Mouse (Mus musculus): ENCODE data around the gene Trim12a.
"Not testable (repeated sequence)": the region's sequence is repeated elsewhere in the genome, so short reads cannot be mapped to it uniquely, and the experiment has no call there.

The Trim12a gene

GRCm38 (mm10) chr7:104315369-104316080 is at the start of gene Trim12a:
TSS of gene Trim12a (minus strand) at chr7:104315466.
- DNase-seq: not testable (repeated sequence)

GRCm38 (mm10) chr7:104353600-104353967 is 38.3 kb upstream of the Trim12a start:
- DNase-seq: no peak

GRCm38 (mm10) chr7:104352717-104353599 is 37.7 kb upstream of the Trim12a start, which contains the start of gene Trim12c:
TSS of gene Trim12c (minus strand) at chr7:104353362.
- peak; percentile 67 to 79 for DNase-seq

DNA sequence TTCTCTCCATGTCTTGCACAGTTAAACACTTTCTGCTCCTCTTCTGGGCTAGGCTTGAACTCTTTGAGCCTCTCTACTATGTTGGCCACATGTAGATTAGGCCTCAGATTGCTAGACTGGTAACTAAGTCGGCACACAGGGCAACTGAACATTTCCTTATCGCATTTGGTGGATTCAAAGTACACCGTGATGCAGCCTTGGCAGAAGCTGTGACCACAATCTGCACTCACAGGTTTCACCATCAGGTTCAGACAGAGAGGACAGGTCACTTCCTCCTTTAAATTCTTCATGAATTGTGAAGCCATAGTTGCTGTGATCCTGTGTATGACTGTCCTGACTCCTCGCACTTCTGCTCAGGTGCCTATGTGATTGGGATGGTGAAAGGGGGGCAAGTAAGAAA is 32.8 kb upstream of the Trim12a start:
- not testable (repeated sequence) for DNase-seq

- not testable (repeated sequence) for DNase-seq
Observed at GRCm38 (mm10) chr7:104340744-104341143, 25.5 kb upstream of the Trim12a start.

DNA sequence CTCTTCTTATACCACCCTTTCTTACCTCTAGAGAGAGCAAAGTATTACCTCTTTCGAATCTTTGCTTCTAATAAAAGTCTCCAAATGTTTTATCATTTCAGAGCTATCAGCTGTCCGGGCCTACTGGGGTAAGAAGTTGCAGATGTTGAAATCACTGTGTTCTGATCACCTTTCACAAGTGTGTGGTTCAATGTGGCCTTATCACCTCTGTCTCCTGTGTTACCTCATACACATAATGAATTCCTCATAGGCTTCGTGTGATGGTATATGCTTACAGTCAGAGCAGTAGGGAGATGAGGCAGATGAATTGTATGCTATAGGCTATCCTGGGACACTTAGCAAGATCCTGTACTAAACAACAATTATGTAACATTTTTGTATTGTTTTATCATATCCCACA is 20.3 kb upstream of the Trim12a start:
- DNase-seq: not testable (repeated sequence)

GRCm38 (mm10) chr7:104329171-104329570 is 13.9 kb upstream of the Trim12a start, which contains the start of gene Trim34b:
TSS of gene Trim34b (plus strand) at chr7:104329471.
- DNase-seq: not testable (repeated sequence)

GRCm38 (mm10) chr7:104322028-104322427 is 6.8 kb upstream of the Trim12a start:
- DNase-seq: no peak

DNA sequence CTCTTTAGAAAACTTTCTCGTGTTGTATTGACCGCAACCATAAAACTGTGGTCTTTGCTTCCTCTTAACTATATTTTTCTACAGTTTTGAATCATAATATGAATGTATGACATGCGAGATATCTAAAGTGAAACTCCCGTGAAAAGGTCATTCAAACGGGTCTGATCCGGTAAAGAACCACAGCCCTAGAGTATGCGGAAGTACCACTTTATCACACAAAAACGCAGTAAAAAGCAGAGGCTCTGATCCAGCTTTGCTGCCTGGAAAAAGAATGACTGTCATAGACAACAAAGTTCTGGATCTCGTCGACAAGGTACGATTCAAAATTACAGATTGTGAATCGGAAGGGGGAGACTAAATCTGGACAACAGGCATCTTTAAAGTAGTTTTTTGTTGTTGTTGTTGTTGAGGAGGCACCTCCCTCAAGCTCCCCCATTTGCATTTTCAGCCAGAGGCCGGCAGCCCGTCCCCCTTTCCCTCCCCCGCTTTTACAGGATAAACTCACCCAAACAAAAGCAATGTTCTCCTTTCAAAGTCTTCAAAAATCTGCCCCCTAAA is 391 bp downstream of the Trim12a start:
- peak; percentile 17 to 19 for DNase-seq

DNA sequence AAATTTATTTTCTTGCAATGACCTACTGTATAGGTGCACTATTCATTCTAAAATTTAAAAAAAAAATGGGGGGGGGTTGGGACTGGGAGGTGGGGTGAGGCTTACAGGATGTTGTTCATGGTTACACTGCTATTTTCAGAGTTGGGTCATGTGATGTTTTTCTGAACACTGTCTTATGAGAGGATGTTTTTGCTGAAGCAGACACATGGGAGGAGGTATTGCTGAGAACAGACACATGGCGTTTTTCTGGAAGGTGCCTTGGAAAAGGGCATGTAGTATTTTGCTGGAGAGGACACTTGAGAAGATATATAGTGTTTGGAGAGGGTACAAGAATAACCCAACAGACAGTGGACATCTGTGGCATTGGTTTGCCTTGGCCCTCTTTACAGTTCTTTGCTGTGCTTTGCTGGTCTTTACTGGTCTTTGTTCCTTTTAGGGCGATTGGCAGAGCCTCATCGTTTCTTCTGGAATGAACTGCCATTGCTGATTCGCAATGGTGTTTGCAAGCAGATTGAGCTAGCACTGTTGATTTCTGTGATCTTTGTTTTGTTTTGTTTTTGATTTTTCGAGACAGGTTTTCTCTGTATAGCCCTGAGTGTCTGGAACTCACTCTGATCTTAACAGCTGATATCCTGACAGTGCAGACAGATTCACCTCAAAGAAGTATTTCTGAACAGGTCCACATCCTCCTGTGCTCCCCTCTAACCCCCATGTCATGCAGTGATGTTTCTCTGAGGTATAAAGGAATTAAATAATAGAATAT is 23.4 kb downstream of the Trim12a start:
- DNase-seq: no peak

DNA sequence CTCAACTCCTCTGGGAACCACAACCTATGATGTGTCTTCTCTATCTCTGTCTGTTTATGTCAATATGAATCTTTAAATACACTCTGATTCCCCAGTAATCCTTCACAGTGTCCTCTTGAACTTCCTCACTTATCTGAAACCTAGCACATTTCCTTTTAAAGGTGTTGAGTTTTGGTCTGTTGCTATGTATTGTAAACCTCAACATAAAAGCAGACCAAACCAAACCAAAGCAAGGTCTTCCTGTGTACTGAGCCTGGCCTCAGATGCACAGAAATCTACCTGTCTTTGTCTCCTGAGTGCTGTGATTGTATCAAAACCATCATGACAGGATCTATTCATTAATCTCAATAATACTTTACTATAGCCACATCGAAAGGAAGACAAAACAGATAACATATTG is 24.6 kb downstream of the Trim12a start:
- no peak for DNase-seq

DNA sequence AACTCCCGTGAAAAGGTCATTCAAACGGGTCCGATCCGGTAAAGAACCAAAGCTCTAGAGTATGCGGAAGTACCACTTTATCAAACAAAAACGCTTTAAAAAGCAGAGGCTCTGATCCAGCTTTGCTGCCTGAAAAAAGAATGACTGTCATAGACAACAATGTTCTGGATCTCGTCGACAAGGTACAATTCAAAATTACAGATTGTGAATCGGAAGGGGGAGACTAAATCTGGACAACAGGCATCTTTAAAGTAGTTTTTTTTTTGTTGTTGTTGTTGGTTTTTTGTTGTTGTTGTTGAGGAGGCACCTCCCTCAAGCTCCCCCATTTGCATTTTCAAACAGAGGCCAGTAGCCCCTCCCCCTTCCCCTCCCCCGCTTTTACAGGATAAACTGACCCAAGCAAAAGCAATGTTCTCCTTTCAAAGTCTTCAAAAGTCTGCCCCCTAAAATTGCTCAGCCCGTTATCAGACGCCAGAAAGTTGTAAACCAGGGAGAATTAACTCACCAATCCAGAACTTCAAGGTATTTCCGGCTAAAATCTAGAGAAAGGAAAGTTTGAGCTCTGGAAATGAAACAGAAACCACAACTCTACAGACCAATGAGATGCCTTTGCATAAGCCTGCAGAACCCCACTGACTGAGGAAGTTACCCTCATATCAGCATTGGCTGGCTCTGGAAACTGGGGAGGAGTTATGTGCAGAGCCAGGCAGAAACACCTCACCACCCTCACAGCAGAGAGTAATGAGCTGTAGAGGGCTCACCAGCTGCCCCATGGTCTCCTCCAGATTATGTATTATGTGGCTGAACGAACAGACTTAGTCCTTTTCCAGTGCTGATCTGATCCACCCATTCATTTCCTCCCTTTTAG is 27.5 kb downstream of the Trim12a start, which contains the start of gene Trim5:
Trim5 (minus strand) TSS at position 519 of the 868 bp plus-strand sequence.
- DNase-seq: peak in 1 of 2 experiments; percentile 19

GRCm38 (mm10) chr7:104279361-104279760 is 35.9 kb downstream of the Trim12a start:
- not testable (repeated sequence) for DNase-seq

DNA sequence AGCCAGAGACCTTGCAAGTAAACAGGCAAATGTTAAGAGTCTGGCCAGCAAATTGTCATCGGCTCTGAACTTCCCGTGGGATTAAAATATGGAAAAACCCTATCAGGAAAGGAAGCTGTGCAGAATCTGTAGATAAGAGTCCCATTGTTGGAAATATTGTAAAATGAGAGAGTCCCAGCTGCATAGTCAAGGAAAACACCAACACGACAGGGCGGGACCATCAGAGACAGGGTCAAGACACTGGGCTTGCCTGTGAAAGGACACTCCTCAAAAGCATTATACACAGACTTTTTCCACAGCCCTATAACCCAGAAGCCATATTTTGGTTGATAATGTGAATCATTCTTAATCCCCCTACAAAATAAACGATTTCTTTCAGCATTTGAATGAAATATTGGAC is 49.9 kb downstream of the Trim12a start:
- DNase-seq: not testable (repeated sequence)

GRCm38 (mm10) chr7:104260380-104260779 is 54.9 kb downstream of the Trim12a start:
- not testable (repeated sequence) for DNase-seq
